Mouse (Mus musculus): Measurements from ENCODE around the gene Gm21119.
"Not testable (repeated sequence)": the region's sequence is repeated elsewhere in the genome, so short reads cannot be mapped to it uniquely, and the experiment has no call there.

DNA sequence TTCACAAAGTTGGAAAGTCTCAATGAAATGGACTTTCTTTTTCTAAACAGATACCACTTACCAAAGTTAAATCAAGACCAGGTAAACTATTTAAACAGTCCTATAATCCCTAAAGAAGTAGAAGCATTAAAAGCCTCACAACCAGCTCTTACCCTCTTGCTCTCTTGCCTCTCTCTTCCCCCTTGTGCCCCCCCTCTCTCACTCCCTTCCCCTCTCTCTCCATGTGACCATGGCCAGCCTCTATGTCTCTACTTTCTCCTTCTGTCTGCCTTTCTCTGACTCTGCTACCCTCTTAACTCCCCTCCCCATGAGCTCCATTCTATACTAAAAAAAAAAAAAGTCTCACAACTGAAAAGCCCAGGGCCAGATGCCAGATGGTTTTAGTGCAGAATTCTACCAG, 2.0 kb upstream of the Gm21119 start:
- not testable (repeated sequence) for TF ChIP-seq POLR2A (IDR thresholded peaks at IDR 0.05; ENCODE audit: low read depth, low read length); CTCF (conservative IDR thresholded peaks at IDR 0.05; ENCODE audit: insufficient read depth, insufficient read length, low read depth, low read length)

Measured in kidney, adult 2 months (tissue).